Mouse (Mus musculus) lung, postnatal 25 days (tissue): Measurements from ENCODE around the gene Tmem56.

ENCODE experiments used
- DNase-seq: peaks from one replicate; pipeline ENCODE4 v3.0.0; 2022; ENCODE audit warnings: low spot score

Gene Tmem56

DNA sequence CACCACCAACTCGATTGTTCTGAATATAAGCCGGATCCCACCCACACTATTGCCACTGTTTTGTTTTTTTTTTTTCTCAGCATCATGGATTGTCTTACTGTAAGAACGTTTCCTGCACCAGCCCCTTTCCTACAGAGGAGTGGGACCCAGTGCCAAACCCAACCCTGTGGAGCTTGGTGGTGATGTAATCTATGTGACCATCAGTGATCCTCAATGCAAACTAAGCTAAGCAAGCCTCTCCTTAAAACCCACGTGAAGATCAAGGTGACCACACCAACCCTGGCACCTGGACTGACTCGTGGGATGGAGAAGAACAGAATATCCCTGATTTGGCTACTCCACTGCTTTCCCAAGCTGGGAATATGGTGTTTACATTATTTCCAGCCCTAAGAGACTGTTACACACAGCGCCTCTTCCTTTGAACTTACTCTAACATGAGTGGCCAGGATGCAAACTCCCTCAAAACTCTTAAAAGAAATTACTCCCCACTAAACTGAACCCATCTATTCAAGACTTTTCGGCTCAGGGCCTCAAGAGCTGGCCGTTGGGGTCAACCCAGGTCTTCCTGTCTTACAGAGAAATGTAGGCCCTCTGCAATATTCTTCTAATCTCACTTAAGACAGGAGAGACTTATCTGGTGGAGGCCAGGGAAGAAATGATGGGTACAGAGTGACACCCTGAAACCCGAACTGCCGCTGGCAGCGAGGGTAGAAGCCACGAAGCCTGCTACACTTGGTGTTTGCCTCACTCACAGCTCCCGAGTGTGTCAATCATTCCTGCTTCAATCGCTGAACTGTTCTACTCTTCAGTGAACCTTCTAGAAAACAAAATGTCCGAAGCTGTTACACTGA, 113.6 kb downstream of the Tmem56 start:
- DNase-seq, result no peak

- DNase-seq, result no peak
Observed at GRCm38 (mm10) chr3:121168581-121168980, 114.3 kb downstream of the Tmem56 start.

DNA sequence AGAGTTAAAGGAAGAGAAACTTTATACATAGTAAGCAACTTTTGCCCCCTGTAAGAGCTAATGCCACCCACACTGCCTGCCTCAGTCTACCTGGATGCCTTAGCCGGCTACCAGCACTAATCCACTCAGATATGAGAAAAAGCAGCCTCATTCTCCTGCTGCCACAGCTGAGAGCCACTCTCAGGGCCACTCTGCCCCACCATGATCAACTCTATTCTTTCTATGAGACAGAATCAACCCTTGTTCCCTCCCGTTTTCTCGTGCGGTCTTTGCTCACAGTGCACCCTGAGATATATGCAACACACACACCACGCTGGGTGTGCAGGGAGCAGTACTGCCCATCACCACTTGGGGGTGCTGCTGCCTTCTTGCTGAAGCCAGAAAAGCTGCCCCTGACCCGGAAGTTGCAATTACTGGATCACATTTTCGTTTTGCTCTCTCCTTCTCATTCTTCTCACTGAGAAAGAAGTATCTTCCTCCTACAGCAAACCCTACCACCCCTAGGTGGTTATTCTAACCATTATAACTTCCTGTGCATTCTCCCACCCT, 119.6 kb downstream of the Tmem56 start:
- peak; percentile 68 for DNase-seq

DNA sequence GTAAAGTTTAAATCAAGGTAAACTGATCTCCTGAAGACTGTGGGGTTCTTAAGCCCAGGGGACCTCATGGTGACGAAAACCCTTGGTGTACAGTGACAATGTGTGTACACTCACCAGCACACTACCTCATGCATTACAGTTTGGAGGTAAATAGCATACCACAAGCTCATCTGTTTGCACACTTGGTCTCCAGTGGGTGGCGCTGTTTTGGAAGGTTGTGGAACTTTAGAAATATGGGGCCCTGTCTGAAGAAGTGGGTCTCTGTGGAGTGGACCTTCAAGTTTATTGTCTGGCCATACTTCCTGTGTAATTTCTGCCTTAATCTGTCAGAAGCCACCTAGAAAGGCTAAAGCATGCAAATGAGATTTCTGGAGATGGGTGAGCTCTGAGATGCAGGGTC, 121.2 kb downstream of the Tmem56 start:
- DNase-seq, result no peak

DNA sequence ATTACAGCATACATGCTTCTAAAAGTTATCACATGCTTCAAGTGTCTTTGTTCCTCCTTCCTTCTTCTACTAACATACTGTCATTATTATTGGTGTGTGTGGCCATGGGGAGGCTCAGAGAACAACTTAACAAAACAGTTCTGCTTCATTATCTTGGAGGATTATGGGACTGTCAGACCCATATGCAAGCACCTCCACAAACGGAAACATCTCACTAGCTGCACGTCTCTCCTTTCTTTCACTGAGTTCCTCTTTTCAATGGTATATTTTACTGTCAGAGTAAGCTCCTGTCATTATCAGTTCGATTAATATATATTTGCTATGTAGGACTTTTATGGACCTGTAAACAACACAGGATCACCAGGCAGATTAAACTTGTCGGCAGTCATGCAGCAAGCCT, 122.5 kb downstream of the Tmem56 start:
- DNase-seq, result no peak

- no peak for DNase-seq
Observed at GRCm38 (mm10) chr3:121159566-121159965, 123.3 kb downstream of the Tmem56 start.

DNA sequence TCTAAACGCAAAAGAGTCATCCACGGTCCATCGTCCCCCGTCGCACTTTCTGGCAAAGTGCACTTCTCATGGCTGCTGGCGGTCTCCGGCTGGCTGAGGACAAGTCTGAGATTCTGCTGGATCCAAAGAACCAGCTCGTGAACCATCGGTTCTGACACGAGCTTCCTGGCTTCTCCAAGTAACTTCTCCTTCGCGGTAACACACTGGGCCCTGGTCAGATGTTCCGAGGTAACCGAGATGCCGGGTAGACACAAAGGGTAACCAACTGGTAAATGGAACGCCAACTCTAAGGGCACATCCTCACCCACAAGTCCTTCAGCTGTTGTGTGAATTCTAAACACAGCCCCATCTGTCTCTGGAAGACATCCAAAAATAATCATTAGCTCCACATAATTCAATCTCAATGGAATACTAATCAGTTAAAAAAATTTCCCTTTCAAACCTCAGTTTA, 124.0 kb downstream of the Tmem56 start:
- DNase-seq, result no peak

DNA sequence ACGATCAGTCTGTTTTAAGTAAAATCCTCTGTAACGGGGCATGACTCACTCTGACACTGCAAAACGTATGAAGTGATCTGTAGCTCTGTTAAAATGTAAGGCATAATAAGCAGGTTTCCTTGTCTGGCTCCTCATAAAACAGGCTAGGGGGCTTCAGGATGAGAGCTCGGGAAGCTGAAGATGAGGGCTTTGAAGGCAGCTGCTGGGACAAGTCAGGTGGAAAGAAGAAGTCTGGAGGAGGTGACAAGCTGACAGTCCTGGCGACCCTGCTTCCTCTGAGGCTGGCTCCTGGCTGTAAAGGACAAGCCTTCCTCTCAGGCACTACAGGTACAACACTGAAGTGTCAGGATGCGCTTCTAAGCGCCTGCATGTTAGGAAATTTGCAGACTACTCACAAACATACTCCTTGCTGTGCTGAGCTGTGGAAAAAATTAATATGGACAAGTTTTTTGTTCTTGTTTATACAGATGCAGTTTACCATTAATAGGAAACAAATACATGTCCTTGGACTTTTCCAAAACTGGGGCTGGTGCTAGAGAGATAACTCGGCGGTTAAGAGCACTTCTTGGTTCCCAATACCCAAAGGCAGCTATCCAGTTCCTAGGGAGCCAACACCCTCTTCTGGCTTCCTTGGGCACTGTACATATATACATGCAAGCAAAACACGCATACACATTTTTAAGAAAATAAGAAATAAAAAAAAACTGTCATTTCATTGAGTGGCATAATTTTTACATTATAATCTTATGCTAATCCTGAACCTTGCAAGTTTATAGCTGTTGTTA, 125.2 kb downstream of the Tmem56 start:
- DNase-seq, result no peak

GRCm38 (mm10) chr3:121156451-121157186, 126.3 kb downstream of the Tmem56 start:
- DNase-seq, result no peak

GRCm38 (mm10) chr3:121156043-121156442, 126.9 kb downstream of the Tmem56 start:
- no peak for DNase-seq
